Mouse (Mus musculus): Measurements from ENCODE around the gene Clk2. TPM values are rescaled to one million over a fixed set of nuclear protein-coding genes. Genes with fewer than 3 reads are reported as not detected.

Gene Clk2
- polyA plus RNA-seq, 1 experiment: 62.2 TPM

- TF ChIP-seq GATA1 (IDR thresholded peaks at IDR 0.05; ENCODE audit: low read length): no peak
Measured at GRCm38 (mm10) chr3:89148567-89148966, 16.0 kb upstream of the Clk2 start.

GRCm38 (mm10) chr3:89152084-89152835 lies 12.3 kb upstream of the Clk2 start:
- no peak for TF ChIP-seq GATA1 (IDR thresholded peaks at IDR 0.05; ENCODE audit: low read length)

- TF ChIP-seq GATA1 (IDR thresholded peaks at IDR 0.05; ENCODE audit: low read length): no peak
Measured at GRCm38 (mm10) chr3:89156951-89157350, 7.6 kb upstream of the Clk2 start.

GRCm38 (mm10) chr3:89158651-89159050 lies 5.9 kb upstream of the Clk2 start:
- TF ChIP-seq GATA1 (IDR thresholded peaks at IDR 0.05; ENCODE audit: low read length): no peak

- no peak for TF ChIP-seq GATA1 (IDR thresholded peaks at IDR 0.05; ENCODE audit: low read length)
Measured at GRCm38 (mm10) chr3:89159211-89159610, 5.4 kb upstream of the Clk2 start.

GRCm38 (mm10) chr3:89159616-89160344 lies 4.8 kb upstream of the Clk2 start, which contains the start of gene Hcn3:
Hcn3 (minus strand) TSS chr3:89160196.
- no peak for TF ChIP-seq GATA1 (IDR thresholded peaks at IDR 0.05; ENCODE audit: low read length)

GRCm38 (mm10) chr3:89161786-89162185 lies 2.8 kb upstream of the Clk2 start:
- no peak for TF ChIP-seq GATA1 (IDR thresholded peaks at IDR 0.05; ENCODE audit: low read length)

GRCm38 (mm10) chr3:89163123-89163522 lies 1.5 kb upstream of the Clk2 start:
- no peak for TF ChIP-seq GATA1 (IDR thresholded peaks at IDR 0.05; ENCODE audit: low read length)

- no peak for TF ChIP-seq GATA1 (IDR thresholded peaks at IDR 0.05; ENCODE audit: low read length)
Measured at GRCm38 (mm10) chr3:89163643-89164245, 851 bp upstream of the Clk2 start.

GRCm38 (mm10) chr3:89165268-89165870 lies 774 bp downstream of the Clk2 start:
- TF ChIP-seq GATA1 (IDR thresholded peaks at IDR 0.05; ENCODE audit: low read length): no peak

- no peak for TF ChIP-seq GATA1 (IDR thresholded peaks at IDR 0.05; ENCODE audit: low read length)
Measured at GRCm38 (mm10) chr3:89166945-89167344, 2.4 kb downstream of the Clk2 start.

- no peak for TF ChIP-seq GATA1 (IDR thresholded peaks at IDR 0.05; ENCODE audit: low read length)
Measured at GRCm38 (mm10) chr3:89174844-89175243, 10.2 kb downstream of the Clk2 start.

- no peak for TF ChIP-seq GATA1 (IDR thresholded peaks at IDR 0.05; ENCODE audit: low read length)
Measured at GRCm38 (mm10) chr3:89175544-89175943, 10.9 kb downstream of the Clk2 start.

GRCm38 (mm10) chr3:89176421-89176820 lies 11.8 kb downstream of the Clk2 start:
- TF ChIP-seq GATA1 (IDR thresholded peaks at IDR 0.05; ENCODE audit: low read length): no peak

GRCm38 (mm10) chr3:89177242-89178106 lies 12.9 kb downstream of the Clk2 start, which contains the start of gene Scamp3:
Scamp3 (plus strand) TSS chr3:89177473.
- TF ChIP-seq GATA1 (IDR thresholded peaks at IDR 0.05; ENCODE audit: low read length): no peak
